Mouse (Mus musculus) lung, embryonic 14.5 days (tissue): ENCODE measurements at regions not wholly inside any gene's neighbourhood (a gene's known extent, or its start where the extent isn't known, plus 50 kb on each side); places are given as distances from the start of the nearest gene placed in this dataset.

Source experiments
- ATAC-seq: fragments of 200-750 bp; cut with Nextera tagmentation; 2 replicates; pipeline ENCODE4 v1.8.0; 2017; ENCODE audit warnings: mild to moderate bottlenecking, moderate TSS enrichment, moderate library complexity; ENCODE audit not compliant: insufficient read depth
- DNase-seq: peaks from one replicate; pipeline ENCODE4 v3.0.0-alpha.2; 2015
- H3K27ac ChIP-seq: fragments of 300-500 bp; sonication (generic); 2 replicates; pipeline ENCODE4 v1.5.1; 2014; ENCODE audit warnings: low read depth, mild to moderate bottlenecking, moderate library complexity
- H3K27me3 ChIP-seq: fragments of 300-500 bp; sonication (generic); 2 replicates; pipeline ENCODE4 v1.6.1; 2014; ENCODE audit warnings: low read length, control low read depth; ENCODE audit not compliant: insufficient read depth
- H3K36me3 ChIP-seq: fragments of 300-500 bp; sonication (generic); 2 replicates; pipeline ENCODE4 v1.6.1; 2014; ENCODE audit warnings: control low read depth; ENCODE audit not compliant: insufficient read depth
- H3K4me1 ChIP-seq: fragments of 300-500 bp; sonication (generic); 2 replicates; pipeline ENCODE4 v1.6.1; 2014; ENCODE audit warnings: antibody characterized with exemption, control low read depth; ENCODE audit not compliant: insufficient read depth
- H3K4me2 ChIP-seq: fragments of 300-500 bp; sonication (generic); 2 replicates; pipeline ENCODE4 v1.6.1; 2014; ENCODE audit warnings: mild to moderate bottlenecking
- H3K4me3 ChIP-seq: fragments of 300-500 bp; sonication (generic); 2 replicates; pipeline ENCODE4 v1.5.1; 2014; ENCODE audit warnings: low read depth, low read length
- H3K9ac ChIP-seq: fragments of 300-500 bp; sonication (generic); 2 replicates; pipeline ENCODE4 v1.6.1; 2014
- H3K9me3 ChIP-seq: fragments of 300-500 bp; sonication (generic); 2 replicates; pipeline ENCODE4 v1.6.1; 2016; ENCODE audit warnings: low read depth, low read length, control low read depth
- CTCF ChIP-seq: IDR thresholded peaks from 2 replicates; pipeline ENCODE4 v1.5.1; 2016; ENCODE audit warnings: antibody characterized with exemption, low read depth
- WGBS: fragments of 180-500 bp; shearing (Covaris S2); extraction: QIAGEN DNeasy Blood & Tissue Kit; methylation state at CpG from one replicate; pipeline ENCODE4 v1.1.7; 2014; 5-methylcytosine and 5-hydroxymethylcytosine counted together

DNA sequence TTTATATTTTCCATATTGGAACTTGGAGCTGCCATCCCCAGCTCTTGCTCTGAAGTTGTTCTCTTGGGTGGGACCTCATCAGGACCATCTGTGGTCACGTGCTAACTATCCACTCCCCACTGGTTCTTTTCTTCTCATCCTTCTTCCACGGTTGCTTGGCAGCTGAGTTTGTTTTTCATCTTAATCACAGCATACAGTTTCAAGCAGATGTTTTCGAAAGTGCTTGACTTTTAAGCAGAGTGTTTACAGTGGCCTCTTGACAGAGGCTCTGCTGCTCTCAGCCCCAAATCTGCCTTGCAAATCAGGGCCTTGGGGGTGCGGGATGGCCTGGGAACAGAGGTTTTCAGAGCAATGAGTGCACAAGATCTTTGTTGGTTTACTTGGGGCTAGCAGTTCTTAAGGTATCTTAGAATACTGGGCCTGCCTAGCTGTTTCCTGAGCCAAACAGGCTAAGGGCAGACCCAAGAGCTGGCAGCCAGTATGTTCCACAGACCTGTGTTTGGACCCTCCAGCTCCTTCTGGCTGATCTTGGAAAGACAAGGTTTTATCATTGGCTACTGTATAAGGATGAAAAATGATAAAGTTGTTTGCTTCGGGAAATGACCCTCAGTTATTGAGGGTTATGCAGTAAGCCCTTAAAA lies 113.0 kb upstream of the Sash1 start:
- Histone ChIP-seq H3K9ac (no peak overlapping the region), H3K4me1 (peaks cover 12% of the 10 kb centered on the region; the same call in 1 of the 2 replicates), H3K27ac (peak overlapping the region; percentile 76; the same call in 1 of the 2 replicates), H3K36me3 (no peaks in the 10 kb centered on the region), H3K4me2 (no peak overlapping the region), H3K4me3 (no peak overlapping the region), H3K9me3 (no peaks in the 10 kb centered on the region), H3K27me3 (no peaks in the 10 kb centered on the region)
- peak; percentile 87 for ATAC-seq
- DNase-seq, result peak; percentile 76
- WGBS, result 12% methylated on average over 5 of the region's 5 CpGs
- no peak for TF ChIP-seq CTCF

DNA sequence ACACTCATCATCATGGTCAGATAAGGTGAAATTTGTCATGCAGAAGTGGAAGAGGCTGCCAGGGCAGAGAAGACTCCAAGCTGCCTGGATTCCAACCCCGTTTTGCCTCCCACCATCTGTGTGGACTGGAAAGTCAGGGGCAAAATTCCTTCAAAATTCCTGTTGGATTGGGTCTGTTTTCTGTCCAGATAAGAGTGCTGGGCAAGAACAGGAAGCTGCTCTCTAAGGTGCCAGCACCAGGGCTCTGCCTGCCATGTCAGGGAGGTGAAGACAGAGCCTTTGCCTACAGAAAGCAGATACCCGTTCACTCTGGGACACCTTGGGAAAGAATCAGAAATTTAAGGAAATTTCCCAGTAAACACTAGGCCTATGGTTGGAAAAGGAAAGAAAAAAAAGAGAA lies 112.5 kb upstream of the Sash1 start:
- Histone ChIP-seq H3K27ac (peak overlapping the region; percentile 50; the same call in 1 of the 2 replicates), H3K4me3 (no peak overlapping the region), H3K9ac (no peak overlapping the region), H3K4me2 (no peak overlapping the region), H3K9me3 (no peaks in the 10 kb centered on the region), H3K27me3 (no peaks in the 10 kb centered on the region), H3K4me1 (peaks cover 12% of the 10 kb centered on the region; the same call in 1 of the 2 replicates), H3K36me3 (no peaks in the 10 kb centered on the region)
- TF ChIP-seq CTCF, result no peak
- 17% methylated on average over 2 of the region's 2 CpGs for WGBS
- ATAC-seq (peak; percentile 30; the same call in 1 of the 2 replicates), DNase-seq (peak; percentile 25)

DNA sequence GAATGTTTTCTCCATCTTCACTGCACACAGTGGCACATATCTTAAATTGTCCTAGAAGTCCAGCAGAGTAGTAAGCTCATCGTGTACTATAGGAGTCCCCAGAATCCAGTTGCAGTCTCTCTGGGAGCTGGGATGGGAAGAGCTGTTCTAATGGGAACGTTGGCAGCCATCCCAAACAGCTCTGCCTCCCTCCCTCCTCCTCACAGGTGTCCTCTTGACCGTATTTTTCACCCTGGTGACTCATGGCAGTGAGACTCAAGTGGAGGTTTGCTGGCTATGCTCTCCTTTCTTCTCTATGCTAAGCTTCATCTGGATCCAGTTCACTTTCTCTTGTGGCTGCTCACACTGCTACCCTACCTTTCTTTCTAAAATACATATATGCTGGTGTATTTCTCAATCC lies 109.2 kb upstream of the Sash1 start:
- Histone ChIP-seq H3K4me3 (no peak overlapping the region), H3K9me3 (no peaks in the 10 kb centered on the region), H3K36me3 (no peaks in the 10 kb centered on the region), H3K4me2 (no peak overlapping the region), H3K4me1 (peaks cover 12% of the 10 kb centered on the region; the same call in 1 of the 2 replicates), H3K9ac (no peak overlapping the region), H3K27me3 (no peaks in the 10 kb centered on the region), H3K27ac (no peak overlapping the region)
- DNase-seq (peak; percentile 35), ATAC-seq (no peak)
- no peak for TF ChIP-seq CTCF
- 32% methylated on average over 3 of the region's 3 CpGs for WGBS

DNA sequence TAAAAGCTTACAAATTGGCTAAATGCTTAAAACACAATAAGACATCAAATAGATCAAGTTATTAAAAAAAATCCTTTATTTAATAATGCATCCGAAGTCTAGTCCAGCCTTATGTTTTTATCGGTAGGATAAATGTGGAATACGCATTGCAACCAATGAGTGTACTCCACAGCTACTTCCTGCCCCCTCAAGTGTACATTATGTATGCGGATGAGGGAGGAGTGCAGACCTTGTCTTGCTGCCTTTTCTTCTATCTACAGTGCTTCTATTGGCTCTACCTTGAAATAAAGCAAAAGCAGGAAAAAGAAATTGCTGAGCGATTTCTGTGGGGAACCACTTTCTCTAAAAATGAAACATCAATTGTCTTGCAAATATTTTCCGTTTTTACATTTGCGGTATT lies 100.5 kb upstream of the Sash1 start:
- 82% methylated on average over 7 of the region's 7 CpGs for WGBS
- no peak for DNase-seq
- no peak overlapping the region for H3K9ac ChIP-seq
- ATAC-seq, result no peak
- TF ChIP-seq CTCF, result no peak
- H3K4me3 ChIP-seq, result no peak overlapping the region
- no peak overlapping the region for H3K27ac ChIP-seq
- H3K4me1 ChIP-seq, result no peaks in the 10 kb centered on the region
- H3K27me3 ChIP-seq, result no peaks in the 10 kb centered on the region
- H3K9me3 ChIP-seq, result no peaks in the 10 kb centered on the region
- no peaks in the 10 kb centered on the region for H3K36me3 ChIP-seq
- no peak overlapping the region for H3K4me2 ChIP-seq

DNA sequence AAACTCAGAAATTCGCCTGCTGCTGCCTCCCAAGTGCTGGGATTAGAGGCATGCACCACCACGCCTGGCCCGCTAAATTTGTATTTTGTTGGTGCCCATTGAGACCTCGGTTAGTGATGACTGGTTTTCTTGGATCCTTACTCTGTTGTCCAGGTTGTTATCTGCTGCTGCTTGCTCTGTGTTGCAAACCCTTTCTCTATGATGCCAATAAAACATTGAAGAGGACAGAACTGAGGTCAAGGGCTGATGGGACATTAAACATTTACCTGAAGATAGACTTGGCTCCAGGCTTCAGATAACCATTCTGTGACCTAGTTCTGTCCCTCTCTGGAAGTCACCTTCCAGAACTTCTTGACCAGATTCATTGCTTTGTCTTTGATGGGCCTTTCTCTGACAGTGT lies 97.5 kb upstream of the Sash1 start:
- Histone ChIP-seq H3K27me3 (no peaks in the 10 kb centered on the region), H3K4me2 (no peak overlapping the region), H3K27ac (no peak overlapping the region), H3K36me3 (no peaks in the 10 kb centered on the region), H3K4me3 (no peak overlapping the region), H3K9ac (no peak overlapping the region), H3K4me1 (no peaks in the 10 kb centered on the region), H3K9me3 (no peaks in the 10 kb centered on the region)
- no peak for ATAC-seq
- no peak for TF ChIP-seq CTCF
- no peak for DNase-seq
- WGBS, result 82% methylated on average over 4 of the region's 4 CpGs

DNA sequence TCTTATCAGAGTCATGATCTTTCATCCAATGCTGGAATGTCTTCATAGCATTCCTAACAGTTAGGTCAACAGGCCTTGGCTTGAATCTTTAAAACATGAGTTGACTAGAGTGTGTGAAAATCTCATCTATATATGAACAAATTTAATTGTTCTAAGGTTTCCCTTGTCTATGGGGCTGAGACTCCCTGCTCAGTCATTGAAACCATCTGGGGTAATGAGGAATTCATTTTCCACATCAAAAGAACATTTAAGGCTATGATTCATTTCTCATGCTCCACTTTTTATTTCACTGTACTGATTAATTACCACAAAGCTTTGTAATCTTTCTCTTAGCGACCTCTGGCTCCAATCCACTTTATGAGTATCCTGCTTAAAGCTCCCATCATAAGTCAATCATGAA lies 94.7 kb upstream of the Sash1 start:
- Histone ChIP-seq H3K4me1 (no peaks in the 10 kb centered on the region), H3K36me3 (no peaks in the 10 kb centered on the region), H3K27ac (no peak overlapping the region), H3K4me3 (no peak overlapping the region), H3K27me3 (no peaks in the 10 kb centered on the region), H3K9ac (no peak overlapping the region), H3K4me2 (no peak overlapping the region), H3K9me3 (no peaks in the 10 kb centered on the region)
- DNase-seq, result no peak
- ATAC-seq, result no peak
- 80% methylated on average over 1 of the region's 1 CpGs for WGBS
- no peak for TF ChIP-seq CTCF

DNA sequence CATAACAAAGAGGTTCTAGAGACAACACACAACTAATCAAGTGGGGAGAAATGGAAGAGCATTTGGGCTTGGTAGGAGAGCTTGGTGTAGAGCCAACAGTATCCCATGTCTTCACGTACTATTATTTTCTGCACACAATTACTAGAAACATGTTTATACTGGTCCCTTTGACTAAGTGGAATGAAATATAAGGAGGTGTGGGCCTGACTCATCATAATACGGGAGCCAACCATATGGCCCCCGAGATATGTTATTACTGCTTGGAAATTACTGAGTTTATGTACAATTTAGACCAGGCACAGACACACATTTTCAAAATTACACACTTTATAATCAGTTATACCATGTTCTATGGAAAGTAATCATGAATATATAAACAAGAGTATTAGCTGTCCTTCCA lies 92.7 kb upstream of the Sash1 start:
- Histone ChIP-seq H3K27me3 (no peaks in the 10 kb centered on the region), H3K4me1 (no peaks in the 10 kb centered on the region; the same call in 1 of the 2 replicates), H3K4me3 (no peak overlapping the region), H3K9ac (no peak overlapping the region), H3K9me3 (no peaks in the 10 kb centered on the region), H3K4me2 (no peak overlapping the region), H3K36me3 (no peaks in the 10 kb centered on the region), H3K27ac (no peak overlapping the region)
- DNase-seq (no peak), ATAC-seq (no peak)
- 82% methylated on average over 3 of the region's 3 CpGs for WGBS
- TF ChIP-seq CTCF, result no peak
